Mouse (Mus musculus) 416B (cell line): ENCODE measurements around the gene Msln.

Source experiments
- DNase-seq: peaks from one replicate; pipeline ENCODE4 v3.0.0; 2011; ENCODE audit warnings: low read depth

Msln gene

DNA sequence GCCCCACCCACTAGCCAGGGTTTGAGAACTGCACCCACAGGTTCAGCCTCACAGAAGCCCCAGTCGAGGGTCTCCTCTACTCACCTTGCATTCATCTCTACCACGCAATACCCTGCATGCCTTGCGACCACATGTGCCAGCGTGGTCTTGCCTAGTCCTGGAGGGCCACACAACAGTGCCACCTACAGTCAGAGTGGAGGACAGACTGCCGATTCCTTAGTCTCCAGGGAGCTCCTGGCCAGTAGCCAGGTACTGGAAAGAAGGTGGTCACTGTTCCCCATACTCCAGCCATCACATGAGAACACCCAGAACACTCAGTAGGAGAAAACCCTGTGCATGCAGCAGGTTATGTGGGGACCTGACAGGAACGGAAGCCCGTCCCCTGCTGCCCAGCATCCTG lies 30.3 kb downstream of the Msln start:
- DNase-seq: peak; percentile 57

DNA sequence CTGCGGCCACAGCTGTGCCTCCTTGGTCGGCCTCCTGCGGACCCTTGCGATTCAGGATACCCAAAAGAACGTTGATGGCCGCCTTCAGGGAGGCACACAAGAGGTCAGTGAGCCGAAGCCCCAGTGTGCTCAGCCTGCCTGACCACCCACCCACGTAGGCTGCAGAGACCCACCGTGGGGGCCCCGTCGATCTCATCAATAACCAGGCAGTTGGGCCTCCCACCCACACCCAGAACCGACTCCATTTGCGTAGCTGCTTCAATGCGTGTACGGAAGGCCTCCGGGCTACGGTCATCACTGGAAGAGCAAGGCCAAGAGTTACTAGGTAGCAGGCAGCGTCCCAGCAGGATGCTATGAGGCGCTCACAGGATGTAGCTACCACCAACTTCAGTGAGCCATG lies 30.7 kb downstream of the Msln start:
- no peak for DNase-seq

DNA sequence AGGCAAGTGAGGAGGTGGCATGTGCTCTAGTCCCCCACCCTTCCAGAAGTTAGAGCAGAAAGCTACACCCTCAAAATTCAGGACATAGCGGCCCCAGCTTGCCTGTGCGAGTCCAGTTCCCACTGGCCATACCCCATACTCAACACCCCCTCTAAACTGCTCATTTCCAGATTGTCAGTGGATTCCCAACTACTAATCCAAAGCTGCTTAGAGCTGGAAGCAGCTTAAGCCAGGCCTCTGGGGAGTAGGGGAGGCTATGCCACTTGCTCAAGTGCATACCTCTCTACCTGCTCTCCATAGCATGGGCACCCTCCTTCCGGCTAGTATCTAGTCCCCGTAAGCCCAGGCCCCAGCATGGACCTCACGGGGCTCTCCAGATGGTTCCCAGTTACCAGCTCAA lies 32.7 kb downstream of the Msln start:
- DNase-seq: no peak

DNA sequence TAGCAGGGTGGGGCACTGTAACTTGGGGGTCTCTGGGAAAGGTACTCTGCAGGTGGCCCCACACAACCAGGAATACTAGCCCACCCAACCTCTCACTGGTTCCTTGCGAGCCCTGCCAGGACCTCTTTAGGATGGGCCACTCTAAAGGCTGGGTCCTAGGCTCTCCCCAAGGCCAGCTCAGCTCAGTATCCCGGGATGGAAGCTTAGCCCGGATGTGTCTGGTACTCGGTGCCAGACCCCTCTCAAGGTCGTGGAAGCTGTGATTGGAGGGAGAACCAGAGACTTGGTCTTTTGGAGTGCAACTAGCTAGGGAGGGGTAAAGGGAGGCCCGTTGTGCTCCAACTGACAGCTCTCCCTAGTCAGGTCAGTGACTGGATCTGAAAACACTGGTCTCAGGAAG lies 36.5 kb downstream of the Msln start:
- no peak for DNase-seq

DNA sequence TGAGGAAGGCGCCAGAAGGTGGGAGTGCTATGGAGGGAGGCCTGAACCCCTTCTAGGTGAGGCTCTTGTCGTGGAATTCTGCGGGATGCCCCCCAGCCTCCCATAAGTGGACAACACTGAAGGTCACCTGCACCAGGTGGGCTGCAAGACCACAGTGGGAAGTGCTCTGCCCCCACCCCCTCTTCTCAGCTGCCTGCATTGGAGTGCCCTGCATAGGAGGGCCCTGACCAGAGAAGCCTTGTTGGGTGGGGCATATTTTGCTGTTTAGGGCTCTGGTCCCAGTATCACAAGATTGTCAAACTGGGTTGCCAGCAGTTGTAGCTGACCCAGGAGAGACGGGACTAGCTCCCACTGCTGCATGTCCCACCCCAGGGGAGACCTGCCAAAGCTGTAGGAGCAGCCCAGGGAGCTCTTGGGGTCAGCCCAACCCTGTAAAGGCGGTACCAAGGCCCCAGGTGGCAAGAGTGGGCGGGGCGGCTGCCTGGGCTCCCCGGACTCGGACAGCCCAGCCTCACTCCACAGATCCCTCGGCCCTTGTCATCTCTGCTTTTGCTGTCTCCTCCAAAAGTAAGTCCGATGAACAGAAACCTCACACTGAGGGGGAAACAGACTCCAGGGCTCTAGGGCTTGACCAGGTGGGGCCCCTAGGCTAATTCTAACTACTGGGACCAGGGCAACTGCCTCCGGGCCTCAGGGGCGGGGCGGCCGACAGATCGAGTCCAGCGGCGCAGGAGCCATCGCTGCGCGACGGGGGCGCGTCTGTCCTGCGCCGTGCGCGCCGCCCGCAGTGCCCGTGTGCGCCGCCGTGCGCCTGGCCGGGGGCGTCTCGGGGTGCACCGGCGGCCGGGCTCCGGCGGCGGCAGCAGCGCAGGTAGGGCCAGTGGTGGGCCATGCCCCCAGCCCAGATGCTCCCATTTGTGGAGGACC lies 37.2 kb downstream of the Msln start, which contains the start of gene Gng13:
Gng13 (plus strand) TSS at position 461 of the 927 bp plus-strand sequence.
- no peak for DNase-seq

DNA sequence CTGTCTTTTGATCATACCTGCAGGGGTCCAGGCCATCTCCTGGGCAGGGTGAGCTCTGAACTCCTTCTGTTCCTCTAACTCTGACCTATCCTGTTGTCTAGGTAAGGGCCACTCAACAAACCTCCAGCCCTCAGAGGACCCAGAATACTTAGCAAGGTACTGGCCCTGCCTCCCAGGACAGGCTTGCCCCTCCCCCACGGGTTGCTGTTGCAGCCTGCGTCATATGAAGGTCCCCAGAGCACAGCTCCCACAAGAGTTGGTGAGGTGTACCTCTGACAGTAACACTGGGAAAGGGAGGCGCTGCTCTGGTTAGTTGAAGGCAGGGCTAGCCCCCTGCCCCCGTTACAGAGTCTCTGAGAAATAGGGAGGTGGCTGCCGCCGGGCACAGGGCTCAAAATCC lies 38.0 kb downstream of the Msln start:
- DNase-seq: no peak

DNA sequence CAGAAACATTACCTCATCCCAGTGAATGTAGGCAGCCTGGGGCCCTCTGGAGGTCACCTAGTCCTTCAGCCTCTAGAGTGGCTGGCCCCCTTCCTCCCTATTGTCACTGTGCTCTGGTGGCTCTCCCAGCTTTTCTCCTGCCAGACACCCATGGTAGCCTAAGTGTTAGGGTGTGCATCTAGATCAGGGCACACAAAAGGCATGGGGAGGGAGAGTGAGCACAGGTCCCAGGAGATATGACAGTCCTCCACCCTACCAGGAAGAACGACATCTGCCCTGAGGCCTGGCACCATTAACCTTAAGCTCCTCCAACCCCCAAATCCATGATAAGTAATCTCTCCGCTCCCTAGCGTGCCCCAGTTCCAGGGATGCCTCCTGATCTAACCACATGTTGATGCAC lies 38.6 kb downstream of the Msln start:
- DNase-seq: no peak

DNA sequence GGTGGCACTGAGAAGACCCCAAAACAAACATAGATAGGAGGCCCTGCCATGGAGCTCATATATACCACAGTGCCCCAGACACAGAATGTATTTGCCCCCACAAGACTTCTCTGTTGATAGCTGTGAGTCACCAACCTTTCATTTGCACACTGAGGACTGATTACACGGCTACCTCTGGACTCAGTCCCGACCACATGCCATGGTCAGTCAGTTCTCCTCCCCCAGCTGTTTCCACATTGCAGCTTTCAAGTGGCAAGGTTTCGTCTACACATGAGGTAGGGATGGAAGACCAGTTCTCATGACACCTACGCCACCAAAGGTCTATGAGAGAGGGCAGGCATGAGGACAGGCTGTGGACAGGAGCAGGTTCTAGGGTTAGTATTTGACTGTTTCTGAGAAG lies 43.0 kb downstream of the Msln start:
- peak; percentile 11 for DNase-seq

DNA sequence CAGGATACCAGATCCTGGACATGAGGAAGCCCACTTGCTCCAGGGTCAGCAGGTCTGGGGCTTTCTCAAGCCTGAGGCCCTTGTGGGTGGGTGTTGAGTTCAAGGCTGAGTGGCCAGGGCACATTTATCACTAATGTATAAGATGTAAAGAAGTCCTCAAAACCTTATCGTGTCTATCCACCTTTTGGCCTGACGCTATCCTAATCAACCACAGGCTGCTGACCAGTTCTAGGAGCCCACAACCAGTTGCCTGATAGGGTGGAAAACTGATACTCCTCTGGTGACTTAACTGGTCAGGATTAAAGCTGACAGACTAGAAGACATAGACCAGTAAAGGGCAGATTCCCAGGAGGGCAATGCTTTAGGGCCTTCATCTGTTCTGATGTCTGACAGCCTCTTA lies 44.2 kb downstream of the Msln start:
- DNase-seq: no peak

DNA sequence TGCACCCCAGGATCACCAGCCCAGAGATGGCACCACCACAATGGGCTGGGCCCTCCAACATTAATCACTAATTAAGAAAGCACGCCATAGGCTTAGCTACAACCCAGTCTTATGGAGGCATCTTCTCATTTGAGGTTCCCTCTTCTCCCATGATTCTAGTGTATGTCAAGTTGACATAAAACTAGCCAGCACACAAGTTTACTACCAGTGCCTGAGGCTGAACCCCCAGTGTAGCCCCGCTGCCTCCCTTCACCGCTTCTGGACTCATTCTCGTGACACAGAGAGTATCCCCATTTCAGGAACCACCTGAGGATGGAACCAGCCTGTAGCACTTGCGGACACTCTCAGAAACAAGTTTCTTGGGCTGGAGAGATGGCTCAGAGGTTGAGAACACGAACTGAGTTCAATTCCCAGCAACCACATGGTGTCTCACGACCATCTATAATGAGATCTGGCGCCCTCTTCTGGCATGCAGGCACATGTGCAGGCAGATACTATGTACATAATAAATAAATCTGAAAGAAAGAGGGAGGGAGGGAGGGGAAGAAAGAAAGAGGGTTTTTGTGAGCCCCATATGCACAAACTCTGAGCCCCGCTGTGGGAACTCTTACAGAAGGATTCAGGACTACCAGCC lies 53.2 kb downstream of the Msln start:
- peak; percentile 39 for DNase-seq
